Mouse (Mus musculus): ENCODE data around the gene Abcc2.

GRCm38 (mm10) chr19:43803866-43804265 lies 21.9 kb downstream of the Abcc2 start:
- no peak for TF ChIP-seq CTCF (IDR thresholded peaks at IDR 0.05; ENCODE audit: low read depth, low read length)
- no peak for TF ChIP-seq EP300 (IDR thresholded peaks at IDR 0.05; ENCODE audit: insufficient read depth, low read depth, low read length)
